Mouse (Mus musculus): ENCODE data around the gene Pigw. TPM values are rescaled to one million over a fixed set of nuclear protein-coding genes. Genes with fewer than 3 reads are reported as not detected.
"Not testable (repeated sequence)": the region's sequence is repeated elsewhere in the genome, so short reads cannot be mapped to it uniquely, and the experiment has no call there.

Pigw gene
- polyA plus RNA-seq, 1 experiment from 2014 or later, result 2.3 TPM

- peaks cover 10% of the 10 kb centered on the region for H3K4me1 ChIP-seq (replicated peaks; ENCODE audit: control insufficient read depth, insufficient read depth, low read length)
- H3K4me2 ChIP-seq (ENCODE audit: low read depth, low read length), result no peak overlapping the region
- H3K9ac ChIP-seq (ENCODE audit: low read length), result no peak overlapping the region
- ATAC-seq (ENCODE audit: low read depth), result no peak
- no peaks in the 10 kb centered on the region for H3K27me3 ChIP-seq (ENCODE audit: control insufficient read depth, insufficient read depth, low read depth, low read length)
- H3K9me3 ChIP-seq (ENCODE audit: control insufficient read depth, low read length), result no peaks in the 10 kb centered on the region
- WGBS, result 77% methylated on average over 4 of the region's 4 CpGs
- no peak overlapping the region for H3K4me3 ChIP-seq (ENCODE audit: low read length)
- no peak overlapping the region for H3K27ac ChIP-seq (ENCODE audit: low read length)
- peaks cover 20% of the 10 kb centered on the region for H3K36me3 ChIP-seq (ENCODE audit: control insufficient read depth, insufficient read depth, low read length)
Observed at GRCm38 (mm10) chr11:84885238-84885637, 5.2 kb upstream of the Pigw start.

- H3K36me3 ChIP-seq (ENCODE audit: control insufficient read depth, insufficient read depth, low read length), result peaks cover 13% of the 10 kb centered on the region
- no peaks in the 10 kb centered on the region for H3K9me3 ChIP-seq (ENCODE audit: control insufficient read depth, low read length)
- no peak overlapping the region for H3K4me2 ChIP-seq (ENCODE audit: low read depth, low read length)
- no peak overlapping the region for H3K4me3 ChIP-seq (ENCODE audit: low read length)
- H3K9ac ChIP-seq (ENCODE audit: low read length), result no peak overlapping the region
- H3K27ac ChIP-seq (ENCODE audit: low read length), result no peak overlapping the region
- H3K27me3 ChIP-seq (ENCODE audit: control insufficient read depth, insufficient read depth, low read depth, low read length), result no peaks in the 10 kb centered on the region
- peaks cover 13% of the 10 kb centered on the region for H3K4me1 ChIP-seq (replicated peaks; ENCODE audit: control insufficient read depth, insufficient read depth, low read length)
- ATAC-seq (ENCODE audit: low read depth), result no peak
- WGBS, result 93% methylated on average over 7 of the region's 7 CpGs
Observed at GRCm38 (mm10) chr11:84882346-84882745, 2.3 kb upstream of the Pigw start.

- peak; percentile 21; the same call in 1 of the 2 replicates for ATAC-seq (ENCODE audit: low read depth)
Observed at GRCm38 (mm10) chr11:84880971-84881370, 886 bp upstream of the Pigw start.

GRCm38 (mm10) chr11:84880465-84880961, 428 bp upstream of the Pigw start:
- under 1% methylated on average over 24 of the region's 24 CpGs for WGBS
- H3K4me2 ChIP-seq (ENCODE audit: low read depth, low read length), result peak overlapping the region; percentile 96
- no peaks in the 10 kb centered on the region for H3K9me3 ChIP-seq (ENCODE audit: control insufficient read depth, low read length)
- H3K9ac ChIP-seq (ENCODE audit: low read length), result peak overlapping the region; percentile 89
- H3K4me1 ChIP-seq (replicated peaks; ENCODE audit: control insufficient read depth, insufficient read depth, low read length), result peaks cover 13% of the 10 kb centered on the region
- H3K27ac ChIP-seq (ENCODE audit: low read length), result peak overlapping the region; percentile 97
- ATAC-seq (ENCODE audit: low read depth), result peak; percentile 72
- H3K36me3 ChIP-seq (ENCODE audit: control insufficient read depth, insufficient read depth, low read length), result peaks cover 11% of the 10 kb centered on the region
- H3K4me3 ChIP-seq (ENCODE audit: low read length), result peak overlapping the region; percentile 95
- no peaks in the 10 kb centered on the region for H3K27me3 ChIP-seq (ENCODE audit: control insufficient read depth, insufficient read depth, low read depth, low read length)

More at GRCm38 (mm10) chr11:84880971-84881370, 886 bp upstream of the Pigw start:
- H3K27ac ChIP-seq (ENCODE audit: low read length), result peak overlapping the region; percentile 97
- no peaks in the 10 kb centered on the region for H3K9me3 ChIP-seq (ENCODE audit: control insufficient read depth, low read length)
- peak overlapping the region; percentile 95 for H3K4me3 ChIP-seq (ENCODE audit: low read length)
- H3K4me2 ChIP-seq (ENCODE audit: low read depth, low read length), result peak overlapping the region; percentile 96
- peaks cover 13% of the 10 kb centered on the region for H3K4me1 ChIP-seq (replicated peaks; ENCODE audit: control insufficient read depth, insufficient read depth, low read length)
- H3K27me3 ChIP-seq (ENCODE audit: control insufficient read depth, insufficient read depth, low read depth, low read length), result no peaks in the 10 kb centered on the region
- peak overlapping the region; percentile 89 for H3K9ac ChIP-seq (ENCODE audit: low read length)
- H3K36me3 ChIP-seq (ENCODE audit: control insufficient read depth, insufficient read depth, low read length), result peaks cover 11% of the 10 kb centered on the region
- 44% methylated on average over 9 of the region's 9 CpGs for WGBS

GRCm38 (mm10) chr11:84879007-84879771, 896 bp downstream of the Pigw start:
- no peak for ATAC-seq (ENCODE audit: low read depth)
- peak overlapping the region; percentile 97 for H3K27ac ChIP-seq (ENCODE audit: low read length)
- no peaks in the 10 kb centered on the region for H3K9me3 ChIP-seq (ENCODE audit: control insufficient read depth, low read length)
- H3K4me3 ChIP-seq (ENCODE audit: low read length), result peak overlapping the region; percentile 95
- peaks cover 13% of the 10 kb centered on the region for H3K4me1 ChIP-seq (replicated peaks; ENCODE audit: control insufficient read depth, insufficient read depth, low read length)
- H3K9ac ChIP-seq (ENCODE audit: low read length), result peak overlapping the region; percentile 89
- WGBS, result 17% methylated on average over 7 of the region's 7 CpGs
- H3K36me3 ChIP-seq (ENCODE audit: control insufficient read depth, insufficient read depth, low read length), result peaks cover 11% of the 10 kb centered on the region
- peak overlapping the region; percentile 96 for H3K4me2 ChIP-seq (ENCODE audit: low read depth, low read length)
- H3K27me3 ChIP-seq (ENCODE audit: control insufficient read depth, insufficient read depth, low read depth, low read length), result no peaks in the 10 kb centered on the region

- not testable (repeated sequence) for H3K4me3 ChIP-seq (ENCODE audit: low read length); H3K9me3 ChIP-seq (ENCODE audit: control insufficient read depth, low read length); ATAC-seq (ENCODE audit: low read depth); H3K36me3 ChIP-seq (ENCODE audit: control insufficient read depth, insufficient read depth, low read length); H3K27ac ChIP-seq (ENCODE audit: low read length); H3K27me3 ChIP-seq (ENCODE audit: control insufficient read depth, insufficient read depth, low read depth, low read length); H3K9ac ChIP-seq (ENCODE audit: low read length); H3K4me2 ChIP-seq (ENCODE audit: low read depth, low read length); H3K4me1 ChIP-seq (replicated peaks; ENCODE audit: control insufficient read depth, insufficient read depth, low read length)
- WGBS, result no CpG with 5 or more reads among the region's 1 CpGs
Observed at GRCm38 (mm10) chr11:84876020-84876419, 4.1 kb downstream of the Pigw start.

- 0 out of 2 replicates have a peak, but pooled peaks cover 2% of the 10 kb centered on the region for H3K4me1 ChIP-seq (replicated peaks; ENCODE audit: control insufficient read depth, insufficient read depth, low read length)
- ATAC-seq (ENCODE audit: low read depth), result no peak
- no peak overlapping the region for H3K27ac ChIP-seq (ENCODE audit: low read length)
- H3K4me2 ChIP-seq (ENCODE audit: low read depth, low read length), result no peak overlapping the region
- WGBS, result 73% methylated on average over 1 of the region's 1 CpGs
- no peak overlapping the region for H3K4me3 ChIP-seq (ENCODE audit: low read length)
- H3K27me3 ChIP-seq (ENCODE audit: control insufficient read depth, insufficient read depth, low read depth, low read length), result no peaks in the 10 kb centered on the region
- H3K36me3 ChIP-seq (ENCODE audit: control insufficient read depth, insufficient read depth, low read length), result peaks cover 5% of the 10 kb centered on the region; the same call in 1 of the 2 replicates
- no peak overlapping the region for H3K9ac ChIP-seq (ENCODE audit: low read length)
- H3K9me3 ChIP-seq (ENCODE audit: control insufficient read depth, low read length), result no peaks in the 10 kb centered on the region
Observed at GRCm38 (mm10) chr11:84873042-84873833, 6.8 kb downstream of the Pigw start.

GRCm38 (mm10) chr11:84871548-84872069, 8.5 kb downstream of the Pigw start:
- Histone ChIP-seq H3K9me3 (ENCODE audit: control insufficient read depth, low read length) (no peaks in the 10 kb centered on the region), H3K4me3 (ENCODE audit: low read length) (peak overlapping the region; percentile 96), H3K36me3 (ENCODE audit: control insufficient read depth, insufficient read depth, low read length) (no peaks in the 10 kb centered on the region; the same call in 1 of the 2 replicates), H3K9ac (ENCODE audit: low read length) (peak overlapping the region; percentile 79), H3K4me1 (replicated peaks; ENCODE audit: control insufficient read depth, insufficient read depth, low read length) (peaks cover 6% of the 10 kb centered on the region), H3K4me2 (ENCODE audit: low read depth, low read length) (peak overlapping the region; percentile 62), H3K27me3 (ENCODE audit: control insufficient read depth, insufficient read depth, low read depth, low read length) (no peaks in the 10 kb centered on the region), H3K27ac (ENCODE audit: low read length) (peak overlapping the region; percentile 99)
- ATAC-seq (ENCODE audit: low read depth), result no peak
- 74% methylated on average over 4 of the region's 4 CpGs for WGBS

- WGBS, result 0% methylated on average over 10 of the region's 10 CpGs
- Histone ChIP-seq H3K4me1 (replicated peaks; ENCODE audit: control insufficient read depth, insufficient read depth, low read length) (peaks cover 6% of the 10 kb centered on the region), H3K36me3 (ENCODE audit: control insufficient read depth, insufficient read depth, low read length) (no peaks in the 10 kb centered on the region; the same call in 1 of the 2 replicates), H3K4me2 (ENCODE audit: low read depth, low read length) (peak overlapping the region; percentile 62), H3K9me3 (ENCODE audit: control insufficient read depth, low read length) (no peaks in the 10 kb centered on the region), H3K4me3 (ENCODE audit: low read length) (peak overlapping the region; percentile 96), H3K9ac (ENCODE audit: low read length) (peak overlapping the region; percentile 79), H3K27me3 (ENCODE audit: control insufficient read depth, insufficient read depth, low read depth, low read length) (no peaks in the 10 kb centered on the region), H3K27ac (ENCODE audit: low read length) (peak overlapping the region; percentile 99)
- ATAC-seq (ENCODE audit: low read depth), result peak; percentile 35; the same call in 1 of the 2 replicates
Observed at GRCm38 (mm10) chr11:84871046-84871445, 9.0 kb downstream of the Pigw start.
